Mouse (Mus musculus): ENCODE measurements around the gene Nceh1.

GRCm38 (mm10) chr3:27161645-27162409 lies 20.9 kb upstream of the Nceh1 start:
- no peak for TF ChIP-seq CTCF (IDR thresholded peaks at IDR 0.05; ENCODE audit: extremely low read depth, insufficient read length, insufficient replicate concordance, low read depth, low read length)
- no peak for TF ChIP-seq POLR2A (IDR thresholded peaks at IDR 0.05; ENCODE audit: low read depth, low read length)

Measured in small intestine, adult 2 months (tissue).